Mouse (Mus musculus): ENCODE measurements at regions not wholly inside any gene's neighbourhood (a gene's known extent, or its start where the extent isn't known, plus 50 kb on each side); places are given as distances from the start of the nearest gene placed in this dataset.

DNA sequence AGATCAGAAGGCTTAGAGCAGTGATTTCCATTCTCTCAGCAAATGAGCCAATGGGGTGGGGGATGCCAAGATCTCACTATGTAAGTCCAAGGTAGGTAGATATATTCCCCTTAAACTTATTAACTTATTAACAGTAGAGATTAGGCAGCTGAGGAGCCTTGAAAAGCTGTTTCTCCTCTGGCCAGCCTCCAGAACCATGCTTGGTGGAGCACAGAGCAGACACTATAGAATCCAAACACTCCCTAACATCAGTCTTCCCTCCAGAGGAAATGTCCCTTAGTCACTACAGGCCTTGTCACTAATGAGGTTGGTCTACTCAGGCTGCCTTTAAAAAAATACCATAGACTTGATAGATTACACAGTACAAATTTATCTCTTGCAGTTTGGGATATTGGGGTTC is 152.8 kb upstream of the Usp24 start:
- DNase-seq (ENCODE audit: low spot score in 2 of 2), result no peak

DNA sequence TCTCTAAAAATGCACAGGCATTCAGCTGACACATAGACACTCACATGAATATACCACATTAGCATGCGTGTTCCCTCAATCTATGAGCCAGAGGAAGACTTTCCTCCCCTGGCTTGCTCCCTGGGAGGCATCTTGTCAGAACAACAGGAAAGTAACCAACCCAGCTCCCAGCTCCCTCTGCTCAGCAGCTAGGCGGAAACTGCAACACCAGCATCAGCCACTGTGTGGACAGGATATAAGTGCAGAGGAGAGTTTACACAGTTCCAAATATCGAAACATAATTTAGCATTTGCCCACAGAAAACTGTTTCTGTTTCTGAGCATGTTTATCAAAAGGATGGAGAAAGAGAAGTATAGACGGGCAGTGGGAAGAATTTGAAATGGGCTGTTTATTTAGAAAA is 148.3 kb upstream of the Usp24 start:
- no peak for DNase-seq (ENCODE audit: low spot score in 2 of 2)

DNA sequence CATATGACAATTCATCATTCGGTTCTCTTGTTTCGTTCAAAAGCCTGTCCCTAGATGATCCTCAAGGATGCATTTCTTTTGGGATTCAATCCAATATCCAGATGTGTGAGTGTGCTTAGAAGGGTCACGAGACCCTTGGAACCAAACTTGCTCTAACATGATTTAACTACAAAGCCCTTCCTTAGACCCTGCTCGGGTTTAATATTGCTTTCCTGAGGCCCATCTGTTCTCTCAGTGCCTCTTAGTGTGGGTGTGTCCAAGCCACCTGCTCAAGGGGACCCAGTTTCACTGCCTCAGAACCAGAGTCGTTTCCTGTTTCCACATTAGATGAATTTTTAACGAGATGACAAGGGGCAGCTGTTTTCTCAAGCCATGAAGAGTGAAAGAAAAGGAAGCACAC is 147.3 kb upstream of the Usp24 start:
- DNase-seq (ENCODE audit: low spot score in 2 of 2), result no peak

DNA sequence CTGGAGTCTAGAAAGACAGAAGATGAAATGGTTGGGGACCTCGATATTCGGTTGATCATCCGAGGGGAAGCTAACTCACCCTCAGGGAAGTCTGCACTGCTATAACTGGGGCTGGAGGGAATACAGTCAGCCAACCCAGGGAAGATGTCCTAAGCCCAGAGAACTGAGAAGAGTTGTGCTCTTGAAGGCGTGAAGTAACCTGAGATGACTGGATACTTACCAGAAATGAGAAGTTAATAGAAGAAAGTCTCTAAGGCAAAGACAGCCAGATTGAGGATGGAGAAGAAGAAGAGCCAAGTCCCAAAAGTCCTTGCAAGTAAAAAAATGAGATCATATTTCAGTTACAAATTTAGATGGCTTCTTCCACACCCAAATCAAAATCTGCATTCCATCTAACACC is 146.5 kb upstream of the Usp24 start:
- DNase-seq (ENCODE audit: low spot score in 2 of 2), result no peak

DNA sequence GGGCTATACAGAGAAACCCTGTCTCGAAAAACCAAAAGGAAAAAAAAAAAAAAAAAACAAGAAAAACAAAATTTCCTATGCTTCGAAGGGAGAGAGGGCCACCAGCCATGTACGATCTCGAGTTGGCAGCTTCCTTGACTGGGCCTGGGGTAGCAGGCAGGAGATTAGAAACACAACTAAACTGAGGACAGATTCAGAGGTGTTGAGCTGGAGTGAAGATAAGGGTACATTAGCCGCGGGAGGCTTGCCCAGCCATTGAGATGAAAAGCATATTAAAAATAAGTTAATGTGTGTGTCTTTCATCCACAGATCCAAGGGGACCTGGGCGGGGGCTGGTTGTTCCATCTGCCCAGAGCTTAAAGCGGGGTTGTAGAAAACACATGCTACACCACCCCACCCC is 145.3 kb upstream of the Usp24 start:
- DNase-seq (ENCODE audit: low spot score in 2 of 2), result no peak

DNA sequence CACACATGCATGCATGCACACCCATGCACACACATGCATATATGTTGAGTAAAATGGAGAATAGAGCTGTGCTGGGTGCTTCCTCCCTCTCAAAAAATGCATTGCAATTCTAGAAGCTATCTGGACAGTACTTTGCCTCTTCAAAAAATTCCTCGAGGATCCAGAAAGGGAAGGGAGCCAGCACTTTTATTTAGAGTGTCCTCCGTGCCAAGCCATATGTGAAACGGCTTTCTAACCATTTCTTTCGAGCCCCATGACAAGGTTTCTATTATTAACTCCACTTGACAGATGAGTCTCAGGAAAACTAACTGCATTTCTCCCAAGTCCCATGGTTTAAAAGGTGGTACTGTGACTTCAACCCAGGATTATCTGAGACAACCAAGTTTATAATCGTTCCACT is 140.7 kb upstream of the Usp24 start:
- DNase-seq (ENCODE audit: low spot score in 2 of 2), result no peak

DNA sequence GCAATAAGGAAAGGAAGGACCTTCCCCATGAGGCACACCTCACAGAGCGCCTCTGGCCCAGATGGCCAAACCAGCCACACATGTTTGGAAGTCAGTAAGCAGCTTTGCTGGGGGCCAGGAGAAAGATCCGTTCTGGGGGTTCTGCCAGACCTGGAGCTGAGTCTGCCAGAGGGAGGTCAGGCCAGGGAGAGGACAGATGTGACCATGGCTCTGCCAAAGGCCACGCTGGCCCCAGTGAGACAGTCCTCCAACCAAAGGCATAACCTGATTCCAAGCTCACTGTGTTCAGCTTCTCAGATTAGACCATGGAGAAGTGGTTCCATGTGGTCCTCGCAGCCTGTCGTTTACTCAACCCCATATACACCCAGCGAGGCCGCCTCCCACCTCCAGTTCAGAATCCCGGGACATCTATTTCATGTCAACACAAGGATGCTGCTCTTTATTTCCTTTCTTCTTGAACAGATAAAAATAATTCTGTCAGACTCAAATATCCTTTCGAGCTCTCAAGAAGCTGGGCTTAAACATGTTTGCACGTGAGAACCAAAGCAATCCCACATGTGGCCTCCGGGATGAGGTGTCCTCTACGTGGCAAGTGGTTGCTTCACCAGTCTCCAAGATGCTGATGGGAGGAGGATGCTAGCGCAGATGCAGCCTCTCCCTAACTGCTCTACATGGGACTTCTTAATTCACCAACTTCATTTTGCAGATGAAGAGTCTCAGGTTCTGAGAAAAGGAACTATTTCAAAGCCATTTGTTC is 130.1 kb upstream of the Usp24 start:
- no peak for DNase-seq (ENCODE audit: low spot score in 2 of 2)

DNA sequence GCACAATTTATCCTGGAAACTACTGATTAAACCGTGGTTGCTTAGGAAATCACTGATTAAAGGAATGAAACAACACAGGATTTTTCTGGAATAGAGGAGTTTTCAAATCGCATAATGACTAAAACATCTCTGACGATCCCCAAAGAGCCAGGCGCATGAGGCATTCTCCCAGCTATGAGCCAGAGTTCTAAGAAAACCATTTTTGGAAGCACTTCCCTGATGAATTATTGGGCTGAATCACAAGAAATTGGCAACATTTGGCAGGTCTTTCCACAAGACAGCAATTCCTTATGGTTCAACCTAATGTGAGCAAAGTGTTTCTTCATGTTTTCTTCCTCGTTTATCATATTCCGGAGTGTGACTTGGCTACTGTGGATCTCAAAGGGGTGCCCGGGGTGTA is 129.3 kb upstream of the Usp24 start:
- DNase-seq (ENCODE audit: low spot score in 2 of 2), result no peak

DNA sequence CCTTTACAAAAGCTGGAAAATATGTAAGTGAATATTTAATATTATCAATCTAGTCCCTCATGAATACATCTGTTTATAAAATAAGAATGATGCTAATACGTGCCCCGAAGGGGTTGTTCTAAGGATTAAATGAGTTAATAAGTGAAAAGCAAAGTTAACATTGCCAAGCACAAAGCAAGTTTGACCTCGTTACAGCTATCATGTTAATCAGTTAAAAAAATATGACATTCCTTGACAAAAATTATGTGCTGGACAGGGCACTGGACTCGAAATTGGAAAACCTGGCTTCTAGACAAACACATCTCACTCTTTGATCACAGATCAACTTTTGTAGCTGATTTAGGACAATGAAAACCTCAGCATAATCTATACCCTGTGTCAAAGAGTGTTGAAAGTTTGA is 125.8 kb upstream of the Usp24 start:
- DNase-seq (ENCODE audit: low spot score in 2 of 2), result no peak

DNA sequence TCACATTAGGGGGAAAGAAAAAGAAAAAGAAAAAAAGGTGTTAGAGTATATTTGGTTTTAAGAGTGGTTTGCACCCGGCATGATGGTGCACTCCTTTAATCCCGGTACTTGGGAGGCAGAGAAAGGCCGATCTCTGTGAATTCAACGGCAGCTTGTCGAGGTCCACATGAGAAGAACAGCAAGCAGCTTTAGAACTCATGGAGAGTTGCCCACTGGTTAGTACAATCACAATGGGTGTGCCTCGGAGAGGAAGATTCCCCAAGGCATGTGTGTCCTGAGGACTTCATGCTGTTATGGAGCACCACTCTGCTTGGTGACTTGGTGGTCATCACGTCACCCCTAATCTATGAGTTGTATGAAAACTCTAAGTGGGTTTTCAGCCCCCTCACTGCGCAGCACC is 124.7 kb upstream of the Usp24 start:
- no peak for DNase-seq (ENCODE audit: low spot score in 2 of 2)

DNA sequence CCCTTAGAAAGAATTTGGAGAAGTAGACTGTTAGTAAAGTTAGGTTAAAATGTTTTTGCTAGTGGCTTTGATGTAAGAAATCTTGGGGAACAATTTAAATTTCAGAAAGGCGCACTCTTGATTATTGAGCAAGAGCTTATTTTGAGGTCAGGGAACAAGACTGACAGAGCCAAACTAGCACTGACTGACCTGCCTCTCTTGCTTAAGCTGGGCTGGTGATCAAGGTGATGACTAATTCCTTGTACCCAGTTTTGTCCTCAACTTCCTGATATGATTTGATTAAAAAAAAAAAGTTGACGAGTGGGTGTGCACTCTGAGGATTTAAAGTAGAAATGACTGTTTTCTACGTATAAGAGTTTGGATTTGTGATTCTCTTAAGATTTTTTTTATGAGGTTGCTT is 124.2 kb upstream of the Usp24 start:
- DNase-seq (ENCODE audit: low spot score in 2 of 2), result no peak

DNA sequence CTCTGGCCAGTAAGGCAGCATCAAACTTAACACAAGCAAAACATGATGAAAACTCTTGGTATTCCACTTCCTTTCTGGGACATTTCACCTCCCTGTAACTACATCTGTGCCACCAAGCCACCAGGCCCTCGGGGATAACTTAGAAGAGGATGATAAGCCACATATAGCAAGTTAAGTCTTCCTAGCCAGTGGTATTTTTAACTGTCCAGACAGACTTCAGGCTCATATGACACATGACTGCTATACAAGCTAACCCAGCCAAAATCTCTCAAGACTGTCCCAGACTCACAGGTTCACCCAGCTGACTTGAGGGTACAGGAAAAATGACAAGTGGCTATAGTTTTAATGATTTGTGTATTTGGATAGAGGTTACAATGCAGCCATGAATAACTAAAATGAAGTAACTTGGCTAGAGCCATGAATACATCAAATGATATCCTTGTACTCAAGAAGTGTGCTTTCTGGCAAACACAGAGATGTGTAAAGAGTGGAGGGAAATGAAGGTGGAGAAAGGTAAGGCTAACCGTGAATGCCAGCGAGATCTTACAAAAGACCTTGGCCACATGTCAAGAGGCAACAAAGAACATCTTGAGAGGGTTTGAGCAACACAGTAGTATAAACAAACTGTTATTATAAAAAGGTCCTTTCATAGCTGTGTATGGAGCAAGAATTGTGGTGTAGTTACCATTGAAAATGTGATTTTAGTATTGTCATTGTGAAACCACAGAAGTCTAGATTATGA is 122.6 kb upstream of the Usp24 start:
- no peak for DNase-seq (ENCODE audit: low spot score in 2 of 2)

DNA sequence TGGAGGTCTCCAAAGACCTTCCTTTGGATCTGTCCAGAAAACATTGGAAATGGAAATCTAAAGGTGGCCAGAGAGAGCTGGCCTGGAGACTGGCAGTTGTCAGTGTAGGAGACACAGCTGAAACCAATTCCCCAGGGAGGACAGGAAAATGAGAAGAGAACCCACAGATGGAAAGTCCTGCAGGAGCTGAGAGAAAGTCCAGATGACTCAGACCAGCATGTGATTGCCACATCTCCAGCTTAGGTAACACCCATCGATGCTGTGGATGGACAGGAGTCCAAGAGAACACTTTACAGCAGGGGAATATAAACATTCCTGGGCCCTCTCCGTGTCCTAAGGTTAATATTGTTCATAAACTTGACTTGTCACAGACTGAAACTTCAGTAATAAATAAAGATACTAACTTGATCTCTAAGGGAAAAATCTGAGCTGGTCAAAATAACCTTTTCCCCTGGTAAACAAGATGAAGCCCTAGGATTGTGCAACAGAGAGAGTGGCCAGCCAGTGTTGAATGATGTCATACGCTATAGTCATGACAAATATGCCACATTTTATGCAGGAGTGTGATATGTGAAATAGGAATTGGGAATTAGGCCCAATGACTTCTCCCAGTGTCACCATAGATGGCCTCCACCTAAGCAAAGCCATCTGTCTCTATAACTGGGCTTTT is 120.4 kb upstream of the Usp24 start:
- no peak for DNase-seq (ENCODE audit: low spot score in 2 of 2)

DNA sequence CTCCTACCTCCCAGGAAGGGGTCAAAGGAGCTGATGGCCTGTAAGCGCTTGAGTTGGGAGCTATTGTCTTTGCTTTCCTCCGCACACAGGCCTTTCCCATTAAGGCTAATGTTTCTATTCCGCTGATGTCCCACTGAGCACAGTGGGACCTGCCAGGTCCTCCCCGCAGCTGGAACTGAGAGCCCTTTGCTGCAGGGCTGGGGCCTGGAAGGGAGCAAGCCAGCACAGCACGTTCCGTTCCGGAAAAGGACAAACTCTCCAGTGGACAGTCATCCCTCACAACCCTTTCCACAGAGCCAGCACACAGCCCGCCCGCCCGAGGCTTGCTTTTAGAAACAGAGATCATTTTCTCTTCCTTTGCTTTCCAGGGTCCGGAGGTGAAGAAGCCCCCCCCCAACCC is 116.2 kb upstream of the Usp24 start:
- DNase-seq (ENCODE audit: low spot score in 2 of 2), result no peak

DNA sequence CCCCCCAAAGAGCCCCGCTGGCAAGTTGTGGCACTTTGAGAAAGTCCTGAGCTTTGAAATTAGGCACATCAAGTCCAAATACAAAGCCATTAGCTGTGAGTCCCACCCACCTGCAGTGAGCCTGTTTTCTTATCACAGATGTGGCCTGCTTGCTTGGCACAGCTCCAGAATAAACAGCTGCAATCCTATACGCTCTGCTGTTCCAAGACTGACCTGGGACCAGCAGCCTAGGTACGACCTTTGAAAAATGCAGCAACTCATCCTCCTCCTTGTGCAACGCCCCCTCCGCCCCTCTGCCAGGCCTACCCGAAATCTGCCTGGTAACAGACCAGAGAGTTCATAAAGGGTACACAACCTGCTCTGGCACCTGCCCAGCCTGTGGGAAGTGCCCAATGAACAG is 115.8 kb upstream of the Usp24 start:
- no peak for DNase-seq (ENCODE audit: low spot score in 2 of 2)

DNA sequence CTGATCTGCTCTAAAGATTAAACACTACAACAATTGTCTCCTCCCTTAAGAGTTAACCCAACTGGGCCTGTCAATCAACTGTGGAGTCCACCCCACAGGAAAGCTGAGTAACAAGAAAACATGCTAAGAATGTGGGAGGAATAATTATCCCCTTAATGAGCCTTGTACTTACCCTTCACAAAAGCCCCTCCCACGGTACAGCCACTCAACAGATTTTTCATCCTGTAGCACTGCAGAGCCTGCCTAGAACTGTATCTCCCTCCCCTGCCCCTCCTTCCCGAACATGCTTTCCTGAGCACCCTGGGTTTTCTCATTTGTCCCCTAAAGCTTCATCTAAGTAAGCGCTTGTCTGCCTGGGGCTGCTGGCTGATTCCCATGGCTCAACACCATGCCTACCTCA is 113.5 kb upstream of the Usp24 start:
- no peak for DNase-seq (ENCODE audit: low spot score in 2 of 2)

DNA sequence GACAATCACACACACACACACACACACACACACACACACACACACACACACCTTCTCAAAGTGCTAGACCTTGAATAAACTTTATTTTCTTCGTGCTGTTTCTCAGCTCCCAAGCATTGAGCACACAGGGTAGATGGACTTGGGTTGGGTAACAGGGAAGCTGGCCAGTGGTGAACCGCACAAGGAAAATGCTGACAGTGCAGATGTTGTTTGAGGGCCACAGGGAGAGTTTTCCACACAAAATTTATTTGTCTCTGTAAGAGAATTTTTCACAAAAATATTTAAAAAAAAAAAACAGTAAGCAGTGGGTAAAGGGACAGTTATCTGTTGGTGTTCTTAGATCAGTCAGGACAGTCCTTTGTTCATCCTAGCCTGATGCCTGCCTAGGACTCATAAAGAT is 110.8 kb upstream of the Usp24 start:
- no peak for DNase-seq (ENCODE audit: low spot score in 2 of 2)

DNA sequence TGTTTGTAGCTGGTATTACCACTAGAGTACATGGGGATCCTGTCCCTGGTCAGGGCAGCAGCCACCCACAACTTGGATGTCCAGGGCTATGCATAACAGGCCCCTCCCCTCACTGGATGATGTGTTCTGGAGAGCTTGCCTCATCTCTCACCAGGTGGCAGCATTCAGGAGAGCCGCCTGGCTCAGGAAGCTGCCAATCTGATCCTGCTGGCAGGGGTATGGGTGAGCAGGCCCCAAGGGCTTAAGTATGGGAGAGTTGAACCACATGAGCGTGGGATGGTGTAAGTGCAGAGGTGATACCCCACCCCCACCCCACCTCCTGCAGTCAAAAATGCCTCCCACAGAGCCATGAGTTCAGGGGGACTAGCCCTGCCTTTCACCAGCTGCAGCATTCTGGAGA is 110.0 kb upstream of the Usp24 start:
- DNase-seq (ENCODE audit: low spot score in 2 of 2), result no peak

DNA sequence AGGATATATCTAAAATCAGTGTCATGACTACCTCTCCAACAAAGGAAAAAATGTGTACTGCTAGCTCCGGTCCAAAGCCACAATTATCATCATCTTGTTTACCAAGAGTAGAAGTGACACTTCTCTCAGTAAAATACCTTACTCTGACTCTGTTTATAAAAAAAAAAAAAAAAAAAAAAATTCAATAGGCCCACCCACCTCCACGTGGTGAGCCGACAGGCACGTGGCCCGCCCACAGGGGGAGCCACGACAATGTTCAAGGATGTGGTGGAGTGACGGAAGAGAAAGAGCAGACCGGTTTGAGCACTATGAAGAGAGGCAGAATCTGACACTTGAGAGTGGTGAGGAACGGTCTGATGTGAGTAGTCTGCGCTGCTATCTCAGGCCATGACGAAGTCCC is 106.5 kb upstream of the Usp24 start:
- DNase-seq (ENCODE audit: low spot score in 2 of 2), result no peak

DNA sequence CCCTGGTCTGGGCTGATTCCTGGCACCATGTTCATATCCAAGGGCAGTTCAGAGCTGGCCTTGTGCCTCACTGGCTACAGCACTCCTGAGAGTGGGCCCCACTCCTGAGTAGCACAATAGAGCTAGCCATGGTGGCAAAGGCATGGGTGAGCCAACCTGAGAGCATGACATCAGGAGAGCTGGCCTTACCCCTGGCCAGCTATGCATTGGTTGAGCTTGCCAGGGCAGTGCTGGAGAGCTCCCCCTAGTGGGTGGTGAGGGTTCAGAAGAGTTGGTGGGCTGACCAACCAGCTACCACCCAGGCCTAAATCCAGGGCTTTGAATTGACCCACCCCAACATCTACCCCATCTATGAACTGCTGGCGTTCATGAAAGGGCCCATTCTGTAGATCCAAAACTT is 106.0 kb upstream of the Usp24 start:
- peak in 1 of 2 experiments; percentile 42 for DNase-seq (ENCODE audit: low spot score in 2 of 2)

DNA sequence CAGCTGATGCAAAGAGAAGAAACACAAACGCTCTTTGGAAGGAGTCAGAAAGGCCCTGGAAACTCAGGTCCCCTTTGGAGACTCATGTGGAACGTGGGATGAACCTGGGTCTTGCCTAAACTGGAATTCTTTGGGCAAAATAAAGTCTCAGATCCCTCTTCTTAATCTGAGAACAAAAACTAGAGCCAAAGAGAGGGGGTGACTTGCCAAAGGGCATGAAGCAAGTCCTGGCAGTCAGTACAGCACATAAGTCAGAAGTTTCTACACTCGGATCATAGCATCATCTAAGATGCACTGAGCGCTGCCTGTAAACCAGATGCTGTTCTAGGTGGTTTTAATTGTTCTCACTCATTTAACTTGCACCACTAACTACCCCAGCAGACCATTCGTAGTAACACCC is 101.8 kb upstream of the Usp24 start:
- DNase-seq (ENCODE audit: low spot score in 2 of 2), result no peak

DNA sequence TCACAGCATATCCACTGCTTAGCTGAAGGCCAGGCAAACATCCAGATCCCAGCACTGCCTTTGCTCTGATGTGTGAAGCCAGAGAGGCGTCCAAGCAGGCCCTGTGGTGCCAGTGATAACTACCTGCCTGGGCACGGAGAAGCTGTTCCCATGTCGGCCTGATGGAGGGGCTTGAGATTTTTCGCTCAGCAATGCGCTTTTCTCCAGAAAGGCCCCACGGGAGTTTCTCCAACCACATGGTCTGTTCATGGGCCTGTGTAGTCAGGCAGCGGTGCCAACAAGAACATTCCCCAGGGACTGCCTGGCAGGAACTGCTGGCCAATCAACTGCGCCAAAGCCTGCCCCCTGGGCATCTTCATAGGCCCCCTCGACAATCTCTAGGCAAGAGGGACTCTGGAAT is 95.4 kb upstream of the Usp24 start:
- DNase-seq (ENCODE audit: low spot score in 2 of 2), result no peak

DNA sequence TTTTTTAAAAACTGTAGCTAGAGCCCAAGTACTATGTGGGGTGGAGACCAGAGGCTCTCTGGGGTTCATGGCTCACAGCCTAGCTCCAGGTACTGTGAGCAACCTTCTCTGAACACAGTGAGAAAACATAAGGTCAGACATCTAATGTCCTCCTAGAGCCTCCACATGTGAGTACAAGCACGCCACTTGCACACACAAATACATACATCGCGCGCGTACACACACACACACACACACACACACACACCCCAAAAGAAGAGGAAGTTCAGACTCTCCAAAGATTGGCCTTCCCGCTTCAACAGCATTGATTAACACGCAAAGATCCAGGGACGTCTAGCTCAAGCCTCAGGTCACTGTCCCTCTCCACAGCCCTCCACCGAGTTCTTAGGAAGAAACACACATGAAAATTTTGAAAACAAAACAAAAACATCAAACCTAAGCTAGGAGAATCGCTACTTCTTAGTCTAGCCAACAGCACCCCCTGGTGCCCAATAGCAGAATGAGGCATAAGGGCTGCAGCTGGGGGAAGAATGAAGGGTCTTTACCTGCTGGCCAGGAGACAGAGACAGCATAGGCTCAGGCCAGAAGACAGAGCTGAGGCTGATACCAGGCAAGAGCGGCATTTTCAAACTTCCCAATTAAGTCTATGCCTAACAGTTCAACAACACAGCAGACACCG is 90.7 kb upstream of the Usp24 start:
- peak; percentile 20 to 65 for DNase-seq (ENCODE audit: low spot score in 2 of 2)

Data from spleen, postnatal 10 days (tissue).